Mouse (Mus musculus): ENCODE results near the gene Cycs. TPM values are rescaled to one million over a fixed set of nuclear protein-coding genes. Genes with fewer than 3 reads are reported as not detected.
A peak's percentile ranks its signal among the peaks of the same experiment; 100 is the strongest.

Cycs gene
- polyA plus RNA-seq, 2 experiments from 2014 or later: 23.7 to 32.0 TPM

GRCm38 (mm10) chr6:50545412-50546043 lies 20.8 kb downstream of the Cycs start:
- ATAC-seq: peak; percentile 88

GRCm38 (mm10) chr6:50542535-50542934 lies 23.8 kb downstream of the Cycs start:
- ATAC-seq: peak; percentile 28

GRCm38 (mm10) chr6:50539641-50540040 lies 26.7 kb downstream of the Cycs start:
- ATAC-seq: no peak

- ATAC-seq: peak; percentile 93
Observed at GRCm38 (mm10) chr6:50536461-50536892, 29.9 kb downstream of the Cycs start.

GRCm38 (mm10) chr6:50535346-50535745 lies 31.0 kb downstream of the Cycs start:
- no peak for ATAC-seq

- ATAC-seq: no peak
Observed at GRCm38 (mm10) chr6:50531920-50532319, 34.4 kb downstream of the Cycs start.

GRCm38 (mm10) chr6:50531003-50531402 lies 35.3 kb downstream of the Cycs start:
- ATAC-seq: no peak

GRCm38 (mm10) chr6:50529194-50529593 lies 37.1 kb downstream of the Cycs start:
- ATAC-seq: no peak

- no peak for ATAC-seq
Observed at GRCm38 (mm10) chr6:50527416-50527815, 38.9 kb downstream of the Cycs start.

- ATAC-seq: peak; percentile 66
Observed at GRCm38 (mm10) chr6:50526597-50527024, 39.7 kb downstream of the Cycs start.

- no peak for ATAC-seq
Observed at GRCm38 (mm10) chr6:50525846-50526245, 40.5 kb downstream of the Cycs start.

GRCm38 (mm10) chr6:50524261-50524896 lies 42.0 kb downstream of the Cycs start:
- no peak for ATAC-seq

- ATAC-seq: no peak
Observed at GRCm38 (mm10) chr6:50522772-50523171, 43.6 kb downstream of the Cycs start.

- no peak for ATAC-seq
Observed at GRCm38 (mm10) chr6:50521532-50522135, 44.7 kb downstream of the Cycs start.

- ATAC-seq: no peak
Observed at GRCm38 (mm10) chr6:50520139-50520538, 46.2 kb downstream of the Cycs start.

GRCm38 (mm10) chr6:50518371-50518770 lies 48.0 kb downstream of the Cycs start:
- ATAC-seq: no peak

Other genes with a start within 250 kb of the Cycs start
- gene Osbpl3, start 110.3 kb downstream of the Cycs start, polyA plus RNA-seq (2017; shearing (Covaris generic)): 10 to 100 TPM; 37.2 to 48.1 TPM
- under 1 TPM; 0.58 to 0.66 TPM for gene 4921507P07Rik, start 30.1 kb upstream of the Cycs start, polyA plus RNA-seq (2017; shearing (Covaris generic))
- not detected for gene Npvf, start 87.9 kb upstream of the Cycs start, polyA plus RNA-seq (2017; shearing (Covaris generic))

Data from CD4-positive, CD25-positive, alpha-beta regulatory T cell, adult 4 months (primary cell).